Mouse (Mus musculus) forebrain, postnatal 0 days (tissue): ENCODE measurements around the gene Gm15737. TPM values are rescaled to one million over a fixed set of nuclear protein-coding genes. Genes with fewer than 3 reads are reported as not detected.

ENCODE experiments used
- ATAC-seq: fragments of 200-750 bp; cut with Nextera tagmentation; 2 replicates; pipeline ENCODE4 v1.8.0; 2017; ENCODE audit warnings: mild to moderate bottlenecking, moderate library complexity
- DNase-seq: peaks from one replicate; pipeline ENCODE4 v3.0.0-alpha.2; 2015
- H3K27ac ChIP-seq: fragments of 300-500 bp; sonication (generic); 2 replicates; pipeline ENCODE4 v1.5.1; 2014; ENCODE audit warnings: low read depth, mild to moderate bottlenecking, antibody characterized with exemption, low read length, moderate library complexity, mixed read lengths
- H3K27me3 ChIP-seq: fragments of 300-500 bp; sonication (generic); 2 replicates; pipeline ENCODE4 v1.6.1; 2014; ENCODE audit warnings: mild to moderate bottlenecking, low read length, mixed read lengths; ENCODE audit not compliant: insufficient read depth
- H3K36me3 ChIP-seq: fragments of 300-500 bp; sonication (generic); 2 replicates; pipeline ENCODE4 v1.6.1; 2014; ENCODE audit warnings: mild to moderate bottlenecking, moderate library complexity; ENCODE audit not compliant: insufficient read depth
- H3K4me1 ChIP-seq: fragments of 300-500 bp; sonication (generic); 2 replicates; pipeline ENCODE4 v1.6.1; 2014; ENCODE audit warnings: antibody characterized with exemption; ENCODE audit not compliant: insufficient read depth
- H3K4me2 ChIP-seq: fragments of 300-500 bp; sonication (generic); 2 replicates; pipeline ENCODE4 v1.6.1; 2014; ENCODE audit warnings: low read depth, mild to moderate bottlenecking, moderate library complexity
- H3K4me3 ChIP-seq: fragments of 300-500 bp; sonication (generic); 2 replicates; pipeline ENCODE4 v1.5.1; 2014; ENCODE audit warnings: low read depth, low read length, mixed read lengths
- H3K9ac ChIP-seq: fragments of 300-500 bp; sonication (generic); 2 replicates; pipeline ENCODE4 v1.6.1; 2014; ENCODE audit warnings: mild to moderate bottlenecking
- H3K9me3 ChIP-seq: fragments of 300-500 bp; sonication (generic); 2 replicates; pipeline ENCODE4 v1.6.1; 2016; ENCODE audit warnings: low read length
- CTCF ChIP-seq: sonication (generic); IDR thresholded peaks from 2 replicates; pipeline ENCODE4 v1.5.1; 2016; ENCODE audit warnings: antibody characterized with exemption, control low read depth, low read depth
- WGBS: fragments of 180-500 bp; shearing (Covaris S2); extraction: QIAGEN DNeasy Blood & Tissue Kit; methylation state at CpG from one replicate; pipeline ENCODE4 v1.1.7; 2014; 5-methylcytosine and 5-hydroxymethylcytosine counted together
- polyA plus RNA-seq: library from polyadenylated mRNA; unstranded; fragments of >200 nt; fragmentation: Nextera tagmentation; extraction: Ambion mirVana; gene quantifications from 2 replicates; pipeline ENCODE4 v1.2.1, GENCODE M21; 2015
- total RNA-seq: library from RNA; depleted of rRNA; stranded (reverse); fragments of >200 nt; gene quantifications from 2 replicates; pipeline ENCODE4 v1.2.3, GENCODE M21; 2014

Gm15737 gene
- total and polyA plus RNA-seq, 2 experiments from 2014 or later, result not detected

- ATAC-seq (no peak), DNase-seq (no peak)
- Histone ChIP-seq H3K9ac (no peak overlapping the region), H3K4me1 (no peaks in the 10 kb centered on the region), H3K27me3 (no peaks in the 10 kb centered on the region), H3K4me2 (no peak overlapping the region), H3K27ac (no peak overlapping the region), H3K9me3 (no peaks in the 10 kb centered on the region), H3K36me3 (no peaks in the 10 kb centered on the region), H3K4me3 (no peak overlapping the region)
- WGBS, result 79% methylated on average over 10 of the region's 10 CpGs
- TF ChIP-seq CTCF, result no peak
Measured at GRCm38 (mm10) chr6:92872766-92873165, 3.6 kb downstream of the Gm15737 start.

- no peak overlapping the region for H3K4me2 ChIP-seq
- no peaks in the 10 kb centered on the region for H3K36me3 ChIP-seq
- no peak overlapping the region for H3K4me3 ChIP-seq
- no peak for TF ChIP-seq CTCF
- H3K9me3 ChIP-seq, result no peaks in the 10 kb centered on the region
- H3K9ac ChIP-seq, result no peak overlapping the region
- no peak overlapping the region for H3K27ac ChIP-seq
- H3K4me1 ChIP-seq, result no peaks in the 10 kb centered on the region
- ATAC-seq, result no peak
- DNase-seq, result no peak
- 79% methylated on average over 5 of the region's 5 CpGs for WGBS
- no peaks in the 10 kb centered on the region for H3K27me3 ChIP-seq
Measured at GRCm38 (mm10) chr6:92874854-92875253, 5.7 kb downstream of the Gm15737 start.

GRCm38 (mm10) chr6:92875340-92875739 is 6.2 kb downstream of the Gm15737 start:
- no peaks in the 10 kb centered on the region for H3K36me3 ChIP-seq
- DNase-seq (no peak), ATAC-seq (no peak)
- H3K4me1 ChIP-seq, result no peaks in the 10 kb centered on the region
- H3K27me3 ChIP-seq, result no peaks in the 10 kb centered on the region
- no peaks in the 10 kb centered on the region for H3K9me3 ChIP-seq
- H3K4me3 ChIP-seq, result no peak overlapping the region
- TF ChIP-seq CTCF, result no peak
- no peak overlapping the region for H3K27ac ChIP-seq
- H3K9ac ChIP-seq, result no peak overlapping the region
- WGBS, result 92% methylated on average over 2 of the region's 2 CpGs
- H3K4me2 ChIP-seq, result no peak overlapping the region

- WGBS, result 80% methylated on average over 5 of the region's 5 CpGs
- H3K9me3 ChIP-seq, result no peaks in the 10 kb centered on the region
- no peak for TF ChIP-seq CTCF
Measured at GRCm38 (mm10) chr6:92876121-92876520, 7.0 kb downstream of the Gm15737 start.

GRCm38 (mm10) chr6:92877236-92877635 is 8.1 kb downstream of the Gm15737 start:
- H3K4me1 ChIP-seq, result no peaks in the 10 kb centered on the region
- WGBS, result 92% methylated on average over 4 of the region's 4 CpGs
- H3K36me3 ChIP-seq, result no peaks in the 10 kb centered on the region
- ATAC-seq (no peak), DNase-seq (no peak)
- TF ChIP-seq CTCF, result no peak
- no peaks in the 10 kb centered on the region for H3K9me3 ChIP-seq
- no peak overlapping the region for H3K4me3 ChIP-seq
- H3K27me3 ChIP-seq, result no peaks in the 10 kb centered on the region
- no peak overlapping the region for H3K9ac ChIP-seq
- H3K4me2 ChIP-seq, result no peak overlapping the region
- no peak overlapping the region for H3K27ac ChIP-seq

More at GRCm38 (mm10) chr6:92876121-92876520, 7.0 kb downstream of the Gm15737 start:
- no peaks in the 10 kb centered on the region for H3K4me1 ChIP-seq
- H3K4me2 ChIP-seq, result no peak overlapping the region
- no peak overlapping the region for H3K4me3 ChIP-seq
- no peaks in the 10 kb centered on the region for H3K27me3 ChIP-seq
- no peaks in the 10 kb centered on the region for H3K36me3 ChIP-seq
- no peak for ATAC-seq
- no peak for DNase-seq
- H3K27ac ChIP-seq, result no peak overlapping the region
- no peak overlapping the region for H3K9ac ChIP-seq

- 90% methylated on average over 5 of the region's 5 CpGs for WGBS
- Histone ChIP-seq H3K27me3 (no peaks in the 10 kb centered on the region), H3K4me2 (no peak overlapping the region), H3K9me3 (no peaks in the 10 kb centered on the region), H3K9ac (no peak overlapping the region), H3K27ac (no peak overlapping the region), H3K4me3 (no peak overlapping the region), H3K36me3 (no peaks in the 10 kb centered on the region), H3K4me1 (0 out of 2 replicates have a peak, but pooled peaks cover 4% of the 10 kb centered on the region)
- TF ChIP-seq CTCF, result no peak
- DNase-seq, result no peak
- no peak for ATAC-seq
Measured at GRCm38 (mm10) chr6:92878771-92879170, 9.6 kb downstream of the Gm15737 start.

GRCm38 (mm10) chr6:92879700-92880265 is 10.6 kb downstream of the Gm15737 start:
- Histone ChIP-seq H3K27ac (no peak overlapping the region), H3K4me3 (no peak overlapping the region), H3K27me3 (no peaks in the 10 kb centered on the region), H3K36me3 (no peaks in the 10 kb centered on the region), H3K9me3 (no peaks in the 10 kb centered on the region), H3K9ac (no peak overlapping the region), H3K4me1 (0 out of 2 replicates have a peak, but pooled peaks cover 4% of the 10 kb centered on the region), H3K4me2 (no peak overlapping the region)
- TF ChIP-seq CTCF, result no peak
- WGBS, result 86% methylated on average over 14 of the region's 14 CpGs
- ATAC-seq, result no peak
- no peak for DNase-seq

- ATAC-seq (no peak), DNase-seq (no peak)
- H3K4me1 ChIP-seq, result 0 out of 2 replicates have a peak, but pooled peaks cover 4% of the 10 kb centered on the region
- no peak overlapping the region for H3K9ac ChIP-seq
- H3K4me3 ChIP-seq, result no peak overlapping the region
- H3K27ac ChIP-seq, result no peak overlapping the region
- no peak for TF ChIP-seq CTCF
- 67% methylated on average over 5 of the region's 5 CpGs for WGBS
- H3K4me2 ChIP-seq, result no peak overlapping the region
- no peaks in the 10 kb centered on the region for H3K36me3 ChIP-seq
- no peaks in the 10 kb centered on the region for H3K9me3 ChIP-seq
- no peaks in the 10 kb centered on the region for H3K27me3 ChIP-seq
Measured at GRCm38 (mm10) chr6:92882446-92882845, 13.3 kb downstream of the Gm15737 start.
